Mouse (Mus musculus): ENCODE results near the gene Dab2ip.

Gene Dab2ip

GRCm38 (mm10) chr2:35620364-35621224 lies 62.5 kb downstream of the Dab2ip start:
- DNase-seq (ENCODE audit: extremely low read depth, insufficient read length, low spot score) = no peak

DNA sequence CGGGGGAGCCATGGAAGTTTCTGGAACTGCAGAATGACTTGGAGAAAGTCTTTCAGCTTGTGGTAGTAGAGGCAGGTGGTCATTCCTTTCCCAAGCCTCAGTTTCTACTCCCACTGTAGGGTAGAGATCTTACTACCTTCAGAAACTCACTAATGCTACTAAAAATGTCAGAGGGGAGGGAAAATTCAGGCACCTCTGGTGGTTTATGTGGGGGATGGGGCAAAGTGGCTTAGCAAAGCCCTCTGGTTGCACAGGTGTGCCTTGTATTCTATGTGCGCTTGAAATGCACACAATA lies 63.1 kb downstream of the Dab2ip start:
- DNase-seq (ENCODE audit: extremely low read depth, insufficient read length, low spot score) = no peak

DNA sequence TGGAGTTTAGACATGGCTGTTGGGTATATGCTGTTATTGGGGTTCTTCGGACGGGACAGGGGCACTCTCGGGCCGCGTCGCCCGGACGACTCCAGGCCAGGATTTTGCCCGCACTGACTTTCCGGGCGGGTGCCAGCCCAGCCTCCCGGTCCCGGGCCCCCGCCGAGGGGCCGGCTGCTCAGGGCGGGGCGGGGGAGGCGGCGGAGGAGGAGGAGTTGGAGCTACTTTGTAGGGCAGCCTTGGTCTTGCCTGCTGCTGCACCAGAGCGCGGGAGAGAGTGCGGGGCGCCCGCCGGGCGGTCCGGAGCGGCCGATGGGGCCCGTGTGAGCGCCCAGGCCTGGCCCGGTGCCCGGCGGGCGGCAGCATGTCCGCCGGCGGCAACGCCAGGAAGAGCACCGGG lies 63.7 kb downstream of the Dab2ip start:
- DNase-seq (ENCODE audit: extremely low read depth, insufficient read length, low spot score) = no peak

DNA sequence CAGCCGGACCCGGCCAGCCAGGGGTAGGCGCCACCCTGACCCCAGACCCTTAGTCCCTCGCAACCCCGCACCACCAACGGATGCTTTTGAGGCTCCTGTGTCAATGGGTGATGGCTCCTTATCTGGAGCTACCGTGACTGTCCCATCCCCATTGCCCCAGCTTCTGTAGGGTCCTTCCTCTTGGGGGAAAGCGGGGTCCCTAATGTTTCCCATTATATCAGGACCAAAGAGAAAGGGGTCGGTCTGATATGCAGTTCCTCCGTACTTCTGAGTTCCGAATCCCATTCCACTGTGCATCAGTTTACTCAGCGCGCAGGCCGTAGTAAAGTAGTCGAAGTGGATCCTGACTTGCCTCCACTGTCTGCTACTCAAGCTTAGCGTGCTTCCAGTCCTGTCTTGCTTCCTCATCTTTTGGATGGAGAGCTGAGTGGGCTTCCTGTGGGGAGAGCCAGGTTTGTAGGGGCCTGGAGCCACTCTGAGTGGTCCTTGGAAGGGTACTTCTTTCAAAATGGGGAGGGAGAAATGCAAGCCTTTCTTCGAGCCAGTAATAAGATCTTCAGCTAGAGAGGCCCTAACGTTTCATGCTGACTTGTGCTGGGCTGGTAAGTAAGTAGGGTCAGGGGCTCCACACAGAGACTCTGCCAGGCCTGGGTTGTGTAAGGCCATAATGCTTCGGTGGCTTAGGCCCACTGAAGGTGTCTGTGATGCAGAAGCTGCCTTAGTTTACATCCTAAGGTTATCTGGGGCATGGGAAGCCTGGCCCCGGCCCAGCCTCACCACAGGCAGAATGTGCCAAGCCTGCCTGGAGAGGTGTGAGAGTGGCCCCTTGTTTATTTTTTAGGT lies 64.4 kb downstream of the Dab2ip start:
- no peak for DNase-seq (ENCODE audit: extremely low read depth, insufficient read length, low spot score)

- DNase-seq (ENCODE audit: extremely low read depth, insufficient read length, low spot score) = no peak
These were observed 65.0 kb downstream of the Dab2ip start for GRCm38 (mm10) chr2:35623104-35623377.

GRCm38 (mm10) chr2:35623431-35624148 lies 65.5 kb downstream of the Dab2ip start:
- no peak for DNase-seq (ENCODE audit: extremely low read depth, insufficient read length, low spot score)

GRCm38 (mm10) chr2:35624380-35625006 lies 66.4 kb downstream of the Dab2ip start:
- no peak for DNase-seq (ENCODE audit: extremely low read depth, insufficient read length, low spot score)

- DNase-seq (ENCODE audit: extremely low read depth, insufficient read length, low spot score) = no peak
These were observed 66.9 kb downstream of the Dab2ip start for GRCm38 (mm10) chr2:35625007-35625380.

GRCm38 (mm10) chr2:35625526-35625925 lies 67.5 kb downstream of the Dab2ip start:
- no peak for DNase-seq (ENCODE audit: extremely low read depth, insufficient read length, low spot score)

DNA sequence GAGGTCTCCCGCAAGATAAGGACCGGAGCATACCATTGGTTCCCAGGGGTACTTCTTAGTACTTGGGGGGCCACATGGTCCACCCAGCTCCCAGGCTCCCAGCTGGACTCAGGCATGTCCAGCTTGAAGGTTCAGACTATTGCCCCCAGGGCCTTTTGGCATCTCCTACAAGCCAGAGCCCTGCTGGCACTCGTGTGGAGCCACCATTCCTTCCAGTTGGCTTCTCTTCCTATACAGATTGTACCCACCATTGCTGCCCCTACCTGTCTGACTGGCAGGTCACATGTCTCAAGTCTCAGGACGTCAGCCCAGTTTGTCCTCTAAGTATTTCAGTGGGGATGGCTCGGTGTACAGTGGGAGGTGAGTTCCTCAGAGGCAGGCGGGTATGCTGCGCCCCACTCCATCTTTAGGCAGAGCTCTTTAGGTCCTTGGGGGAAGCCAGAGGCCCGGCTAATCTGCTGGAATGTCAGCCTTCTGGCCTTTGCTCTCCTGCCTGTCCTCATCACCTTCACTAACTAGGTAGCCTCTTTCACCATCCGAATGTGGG lies 68.2 kb downstream of the Dab2ip start:
- no peak for DNase-seq (ENCODE audit: extremely low read depth, insufficient read length, low spot score)

- DNase-seq (ENCODE audit: extremely low read depth, insufficient read length, low spot score) = no peak
These were observed 69.3 kb downstream of the Dab2ip start for GRCm38 (mm10) chr2:35627298-35627898.

DNA sequence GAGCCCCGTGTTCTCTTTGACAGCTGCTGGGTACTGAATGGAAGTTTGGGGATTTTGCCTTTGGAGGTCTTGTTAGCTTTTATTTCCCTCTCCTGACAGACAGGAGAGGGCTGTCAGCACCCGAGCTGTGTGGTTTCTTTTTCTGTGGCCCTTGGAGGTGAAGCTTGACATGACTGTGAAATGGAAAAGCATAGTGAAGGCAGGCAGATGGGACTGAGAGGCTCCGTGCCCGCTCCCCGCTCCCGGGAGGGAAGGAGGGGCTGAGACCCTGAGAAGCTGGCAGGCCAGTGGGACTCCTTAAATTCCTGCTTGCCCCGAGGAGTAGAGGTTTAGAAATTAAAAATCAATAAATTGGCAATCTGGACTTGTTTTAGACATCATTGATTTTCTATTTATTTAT lies 70.0 kb downstream of the Dab2ip start:
- no peak for DNase-seq (ENCODE audit: extremely low read depth, insufficient read length, low spot score)

DNA sequence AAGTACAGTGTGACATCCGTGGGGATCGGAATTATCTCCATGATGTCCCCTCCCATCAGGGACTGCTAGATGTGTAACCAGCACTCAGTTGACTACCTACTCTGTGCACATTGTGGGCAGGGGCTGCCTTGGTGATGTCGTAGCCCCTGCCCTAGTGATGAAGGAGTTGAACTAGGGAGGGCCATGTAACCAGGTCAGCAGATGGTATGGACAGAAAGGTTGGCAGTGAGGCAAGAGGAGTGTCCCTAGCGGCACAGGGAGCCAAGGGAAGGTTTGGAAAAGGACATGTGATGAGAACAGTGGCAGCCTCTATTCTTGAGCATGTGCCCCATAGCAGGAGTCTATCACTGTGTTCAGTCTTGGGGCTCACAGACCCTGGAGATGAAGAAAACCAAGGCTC lies 70.6 kb downstream of the Dab2ip start:
- no peak for DNase-seq (ENCODE audit: extremely low read depth, insufficient read length, low spot score)

DNA sequence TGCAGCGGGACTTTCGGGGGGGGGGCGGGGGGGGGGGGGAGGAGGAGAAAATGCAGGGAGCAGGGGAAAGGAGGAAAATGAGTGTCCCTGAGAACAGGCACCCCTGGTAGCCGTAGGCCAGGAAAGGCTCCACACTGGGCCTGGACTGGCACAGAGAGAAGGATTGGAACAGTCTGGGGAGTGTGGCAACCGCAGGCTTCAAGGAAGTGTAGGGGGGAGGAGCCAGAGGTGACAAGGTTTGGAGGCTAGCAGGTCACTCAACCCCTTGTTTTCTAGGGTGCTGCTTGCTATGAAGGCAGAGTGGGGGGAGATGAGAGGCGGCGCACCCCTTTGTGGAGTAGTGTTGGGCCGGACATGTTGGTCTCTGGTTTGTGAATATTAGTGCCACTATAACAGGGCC lies 71.1 kb downstream of the Dab2ip start:
- DNase-seq (ENCODE audit: extremely low read depth, insufficient read length, low spot score) = no peak

GRCm38 (mm10) chr2:35633392-35633791 lies 75.3 kb downstream of the Dab2ip start:
- DNase-seq (ENCODE audit: extremely low read depth, insufficient read length, low spot score) = no peak

GRCm38 (mm10) chr2:35634963-35635362 lies 76.9 kb downstream of the Dab2ip start:
- no peak for DNase-seq (ENCODE audit: extremely low read depth, insufficient read length, low spot score)

DNA sequence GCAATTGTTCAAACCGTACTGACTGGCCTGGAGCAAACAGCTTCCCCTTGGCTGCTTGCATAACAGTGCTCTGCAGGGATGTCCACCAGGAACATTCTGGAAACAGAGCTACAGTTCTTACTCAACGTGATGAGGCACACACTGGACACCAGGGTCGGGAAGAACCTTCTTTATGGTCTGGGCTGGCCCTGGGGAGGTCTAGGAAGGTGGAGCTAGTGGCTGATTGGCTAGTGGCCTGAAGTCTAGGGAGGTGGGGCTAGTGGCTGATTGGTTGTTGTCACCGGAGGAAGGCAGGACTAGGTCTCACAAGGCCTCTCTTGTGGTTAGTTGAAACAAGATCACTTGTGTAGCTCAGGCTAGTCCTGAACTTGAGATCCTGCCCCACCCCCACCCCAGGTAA lies 77.5 kb downstream of the Dab2ip start:
- no peak for DNase-seq (ENCODE audit: extremely low read depth, insufficient read length, low spot score)

DNA sequence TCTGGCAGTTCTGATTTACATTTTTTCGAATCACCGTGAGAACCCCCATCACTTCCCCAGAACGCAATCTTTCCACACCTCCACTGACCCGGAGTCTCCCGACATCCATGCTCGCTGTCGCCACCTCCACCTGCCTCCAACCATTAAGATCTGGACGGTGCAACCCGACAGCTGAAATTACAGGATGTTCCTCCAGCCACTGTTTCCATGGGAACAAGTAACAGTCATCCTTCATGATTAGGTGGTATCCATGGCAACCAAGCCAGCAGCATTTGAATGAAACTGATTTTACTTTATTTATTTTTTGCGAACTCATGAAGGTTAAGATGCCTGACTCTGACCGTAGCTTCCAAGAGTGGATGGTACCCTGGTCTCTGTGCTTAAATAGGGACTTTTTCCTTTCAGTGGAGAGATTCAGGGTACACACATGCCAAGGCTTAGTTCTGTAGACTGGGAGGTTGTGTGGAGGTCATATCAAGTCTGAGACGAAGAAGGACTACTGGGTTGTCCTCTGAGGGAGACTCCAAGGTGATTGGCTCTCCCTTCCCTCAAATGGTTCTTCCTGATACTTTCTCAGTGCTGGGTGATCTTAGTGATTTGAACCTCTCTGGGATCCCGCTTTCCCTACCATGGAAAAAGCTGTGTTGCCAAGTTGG lies 79.9 kb downstream of the Dab2ip start:
- no peak for DNase-seq (ENCODE audit: extremely low read depth, insufficient read length, low spot score)

DNA sequence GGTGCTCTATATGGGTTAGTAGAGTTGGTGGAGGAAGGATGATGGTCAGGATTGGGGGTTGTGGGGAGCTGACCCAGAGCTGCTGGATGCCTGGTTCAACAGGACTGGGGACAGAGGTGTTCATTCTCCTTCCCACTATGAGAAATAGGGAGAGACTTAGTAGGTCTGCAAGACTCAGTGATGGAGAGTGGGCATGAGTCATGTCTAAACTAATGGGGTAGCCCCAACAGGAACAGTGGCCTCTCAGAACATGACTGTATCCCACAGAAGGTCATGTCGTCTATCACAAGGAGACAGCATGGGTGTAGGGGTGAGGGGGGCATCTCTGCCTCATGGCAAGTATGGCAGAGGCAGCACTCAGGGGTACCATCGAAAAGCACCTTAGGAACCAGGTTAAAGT lies 81.7 kb downstream of the Dab2ip start:
- no peak for DNase-seq (ENCODE audit: extremely low read depth, insufficient read length, low spot score)

DNA sequence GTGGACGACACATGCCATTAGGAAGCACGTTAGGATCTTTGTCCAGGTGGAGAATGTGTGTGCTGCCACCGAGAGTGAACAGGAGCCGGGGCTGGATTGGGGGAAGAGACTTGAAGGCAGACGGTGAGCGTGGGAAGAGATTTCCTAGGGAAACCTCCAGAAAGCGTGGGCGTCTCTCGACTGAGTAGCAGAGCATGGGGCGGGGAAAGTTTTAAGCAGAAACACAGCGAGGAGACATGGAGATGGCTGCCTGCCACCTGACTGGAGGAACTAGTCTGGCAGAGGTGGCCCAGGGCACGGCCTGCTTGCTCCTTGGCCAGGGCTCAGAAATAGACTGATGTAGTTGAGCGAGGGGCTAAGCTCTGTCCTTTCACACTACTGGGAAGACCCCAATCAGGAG lies 82.5 kb downstream of the Dab2ip start:
- DNase-seq (ENCODE audit: extremely low read depth, insufficient read length, low spot score) = no peak
